Mouse (Mus musculus): Measurements from ENCODE around the gene Pld5. TPM values are rescaled to one million over a fixed set of nuclear protein-coding genes. Genes with fewer than 3 reads are reported as not detected.
"Not testable (repeated sequence)": the region's sequence is repeated elsewhere in the genome, so short reads cannot be mapped to it uniquely, and the experiment has no call there.

Gene Pld5
- total and polyA plus RNA-seq, 2 experiments, result not detected

DNA sequence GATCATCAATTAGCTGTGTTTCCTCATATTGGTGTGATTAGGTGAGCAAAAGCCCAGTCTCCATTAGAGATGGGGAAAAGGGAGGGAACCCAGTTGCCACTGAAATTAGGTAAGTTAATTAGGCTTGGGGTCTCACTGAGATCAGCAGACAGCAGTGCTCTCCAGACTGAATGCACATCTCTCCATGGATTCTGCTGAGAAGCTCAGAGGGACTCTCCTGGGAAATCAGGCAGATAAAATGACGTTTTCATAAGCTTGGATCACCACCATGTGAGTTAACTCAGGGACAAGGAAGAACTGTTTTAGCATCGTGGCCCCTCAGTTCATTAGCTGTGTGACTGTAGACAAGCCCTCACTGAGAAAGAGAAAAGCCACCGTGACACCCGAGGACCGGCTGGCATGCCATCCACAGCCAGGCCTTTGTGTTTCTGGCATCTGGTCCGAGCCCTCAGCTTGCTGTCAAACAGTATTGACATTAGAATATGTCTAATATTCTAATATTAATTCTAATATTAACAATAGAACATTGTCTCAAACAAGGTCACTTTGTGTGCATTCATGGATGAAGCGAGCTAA lies 277.9 kb downstream of the Pld5 start:
- H3K79me2 ChIP-seq (ENCODE audit: control insufficient read depth, insufficient read depth, low read length), result no peaks in the 10 kb centered on the region
- DNase-seq (ENCODE audit: extremely low read depth, low read depth, low spot score), result no peak
- H3K27ac ChIP-seq (replicated peaks; ENCODE audit: insufficient read depth, low read depth, low read length), result no peak overlapping the region
- no peaks in the 10 kb centered on the region for H3K27me3 ChIP-seq (ENCODE audit: control insufficient read depth, insufficient read depth, low read length)
- 76% methylated on average over 7 of the region's 7 CpGs for WGBS
- no peak overlapping the region for H3K9ac ChIP-seq (ENCODE audit: low read depth, low read length)
- no peaks in the 10 kb centered on the region for H3K36me3 ChIP-seq (ENCODE audit: control insufficient read depth, insufficient read depth, low read length)
- H3K4me3 ChIP-seq (ENCODE audit: insufficient read depth, low read depth, low read length), result no peak overlapping the region
- no peaks in the 10 kb centered on the region for H3K4me1 ChIP-seq (ENCODE audit: control insufficient read depth, insufficient read depth, low read length)
- TF ChIP-seq POLR2A (IDR thresholded peaks at IDR 0.05; ENCODE audit: extremely low read depth, insufficient read depth, low read length) (no peak), CTCF (IDR thresholded peaks at IDR 0.05; ENCODE audit: low read depth, low read length) (no peak)

DNA sequence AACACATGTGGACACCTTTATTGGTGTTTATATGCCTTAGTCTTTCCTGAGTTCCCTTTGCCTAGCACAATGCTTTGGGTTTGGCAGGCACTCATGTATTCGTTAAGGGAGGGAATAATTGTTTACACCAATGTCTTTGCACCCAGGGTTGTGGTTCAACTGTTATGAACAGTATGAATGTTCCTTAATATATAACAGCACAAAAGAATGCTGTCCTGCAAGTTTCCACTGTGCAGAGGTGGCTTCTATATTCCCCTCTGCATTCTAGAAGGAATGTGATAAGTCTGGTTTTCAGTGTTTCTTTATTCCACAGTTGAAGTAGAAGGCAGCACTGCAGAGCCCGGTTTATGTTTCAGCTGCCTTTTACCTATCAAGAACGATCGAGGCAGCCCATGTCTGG lies 286.2 kb downstream of the Pld5 start:
- Histone ChIP-seq H3K36me3 (ENCODE audit: control insufficient read depth, insufficient read depth, low read length) (no peaks in the 10 kb centered on the region), H3K4me3 (ENCODE audit: insufficient read depth, low read depth, low read length) (no peak overlapping the region), H3K27ac (replicated peaks; ENCODE audit: insufficient read depth, low read depth, low read length) (no peak overlapping the region), H3K4me1 (ENCODE audit: control insufficient read depth, insufficient read depth, low read length) (no peaks in the 10 kb centered on the region), H3K79me2 (ENCODE audit: control insufficient read depth, insufficient read depth, low read length) (no peaks in the 10 kb centered on the region), H3K9ac (ENCODE audit: low read depth, low read length) (no peak overlapping the region), H3K27me3 (ENCODE audit: control insufficient read depth, insufficient read depth, low read length) (no peaks in the 10 kb centered on the region)
- no peak for DNase-seq (ENCODE audit: extremely low read depth, low read depth, low spot score)
- 84% methylated on average over 4 of the region's 4 CpGs for WGBS
- TF ChIP-seq POLR2A (IDR thresholded peaks at IDR 0.05; ENCODE audit: extremely low read depth, insufficient read depth, low read length) (no peak), CTCF (IDR thresholded peaks at IDR 0.05; ENCODE audit: low read depth, low read length) (no peak)

DNA sequence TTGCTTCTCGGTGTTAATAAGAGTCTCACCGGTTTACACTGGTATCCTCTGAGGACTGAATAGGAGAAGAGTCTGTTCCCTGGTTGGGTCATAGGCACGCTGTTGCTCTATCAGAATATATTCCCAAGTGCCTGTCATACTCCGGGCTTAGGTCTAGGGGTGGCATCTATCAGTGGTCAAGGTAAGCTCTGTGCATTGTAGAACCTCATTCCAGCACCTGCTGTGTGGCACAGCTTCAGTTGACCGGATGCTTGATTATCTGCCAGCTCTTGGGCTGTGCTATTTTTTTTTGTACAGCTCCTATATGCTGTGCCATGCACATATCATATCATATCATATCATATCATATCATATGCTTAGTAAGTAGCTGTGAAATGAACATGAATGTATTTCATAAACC lies 286.7 kb downstream of the Pld5 start:
- H3K4me3 ChIP-seq (ENCODE audit: insufficient read depth, low read depth, low read length), result no peak overlapping the region
- no peak overlapping the region for H3K9ac ChIP-seq (ENCODE audit: low read depth, low read length)
- no peaks in the 10 kb centered on the region for H3K79me2 ChIP-seq (ENCODE audit: control insufficient read depth, insufficient read depth, low read length)
- H3K27ac ChIP-seq (replicated peaks; ENCODE audit: insufficient read depth, low read depth, low read length), result no peak overlapping the region
- WGBS, result 88% methylated on average over 5 of the region's 5 CpGs
- TF ChIP-seq CTCF (IDR thresholded peaks at IDR 0.05; ENCODE audit: low read depth, low read length) (no peak), POLR2A (IDR thresholded peaks at IDR 0.05; ENCODE audit: extremely low read depth, insufficient read depth, low read length) (no peak)
- H3K27me3 ChIP-seq (ENCODE audit: control insufficient read depth, insufficient read depth, low read length), result no peaks in the 10 kb centered on the region
- H3K4me1 ChIP-seq (ENCODE audit: control insufficient read depth, insufficient read depth, low read length), result no peaks in the 10 kb centered on the region
- no peak for DNase-seq (ENCODE audit: extremely low read depth, low read depth, low spot score)
- no peaks in the 10 kb centered on the region for H3K36me3 ChIP-seq (ENCODE audit: control insufficient read depth, insufficient read depth, low read length)

DNA sequence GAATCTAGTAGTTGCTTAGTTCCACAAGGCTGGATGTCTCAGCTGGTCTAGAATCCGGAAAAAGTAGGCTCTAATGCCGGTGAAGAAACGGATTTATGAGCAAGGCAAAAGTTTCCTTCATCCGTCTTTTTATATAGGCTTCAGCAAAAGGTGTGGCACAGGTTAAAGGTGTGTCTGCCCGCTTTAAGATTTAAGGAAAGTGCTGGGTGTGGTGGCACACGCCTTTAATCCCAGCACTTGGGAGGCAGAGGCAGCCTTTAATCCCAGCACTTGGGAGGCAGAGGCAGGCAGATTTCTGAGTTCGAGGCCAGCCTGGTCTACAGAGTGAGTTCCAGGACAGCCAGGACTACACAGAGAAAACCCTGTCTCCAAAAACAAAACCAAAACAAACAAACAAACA lies 296.1 kb downstream of the Pld5 start, which contains the start of gene Rbm8a2:
Gene Rbm8a2, minus strand, starts transcription at position 101 of the 400 bp plus-strand sequence.
- H3K27me3 ChIP-seq (ENCODE audit: control insufficient read depth, insufficient read depth, low read length); H3K36me3 ChIP-seq (ENCODE audit: control insufficient read depth, insufficient read depth, low read length); H3K79me2 ChIP-seq (ENCODE audit: control insufficient read depth, insufficient read depth, low read length); H3K4me1 ChIP-seq (ENCODE audit: control insufficient read depth, insufficient read depth, low read length); H3K4me3 ChIP-seq (ENCODE audit: insufficient read depth, low read depth, low read length); DNase-seq (ENCODE audit: extremely low read depth, low read depth, low spot score); H3K27ac ChIP-seq (replicated peaks; ENCODE audit: insufficient read depth, low read depth, low read length); H3K9ac ChIP-seq (ENCODE audit: low read depth, low read length): not testable (repeated sequence)
- WGBS, result 87% methylated on average over 7 of the region's 7 CpGs

DNA sequence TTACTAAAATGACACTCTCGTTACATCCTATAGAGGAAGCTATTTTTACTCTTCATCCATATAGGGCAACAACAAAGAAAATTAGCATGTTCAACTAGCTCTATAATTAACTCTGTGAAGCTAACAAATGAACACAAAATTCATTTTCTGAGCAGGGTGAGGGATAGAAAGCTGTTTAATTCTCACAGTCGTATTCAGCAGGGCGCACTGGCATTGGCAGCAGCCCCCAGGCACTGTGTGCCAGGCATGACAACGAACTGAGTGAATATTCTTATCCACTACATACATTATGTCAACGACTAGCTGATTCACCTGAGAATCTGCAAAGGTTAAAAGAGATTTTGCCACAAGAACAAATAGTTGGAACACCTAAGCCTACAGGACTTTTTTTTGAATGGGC lies 304.4 kb downstream of the Pld5 start:
- no peak overlapping the region for H3K9ac ChIP-seq (ENCODE audit: low read depth, low read length)
- H3K4me3 ChIP-seq (ENCODE audit: insufficient read depth, low read depth, low read length), result no peak overlapping the region
- no peaks in the 10 kb centered on the region for H3K36me3 ChIP-seq (ENCODE audit: control insufficient read depth, insufficient read depth, low read length)
- WGBS, result 83% methylated on average over 5 of the region's 5 CpGs
- DNase-seq (ENCODE audit: extremely low read depth, low read depth, low spot score), result no peak
- H3K27ac ChIP-seq (replicated peaks; ENCODE audit: insufficient read depth, low read depth, low read length), result no peak overlapping the region
- H3K79me2 ChIP-seq (ENCODE audit: control insufficient read depth, insufficient read depth, low read length), result no peaks in the 10 kb centered on the region
- no peaks in the 10 kb centered on the region for H3K4me1 ChIP-seq (ENCODE audit: control insufficient read depth, insufficient read depth, low read length)
- TF ChIP-seq POLR2A (IDR thresholded peaks at IDR 0.05; ENCODE audit: extremely low read depth, insufficient read depth, low read length), result no peak
- TF ChIP-seq CTCF (IDR thresholded peaks at IDR 0.05; ENCODE audit: low read depth, low read length), result no peak
- no peaks in the 10 kb centered on the region for H3K27me3 ChIP-seq (ENCODE audit: control insufficient read depth, insufficient read depth, low read length)

DNA sequence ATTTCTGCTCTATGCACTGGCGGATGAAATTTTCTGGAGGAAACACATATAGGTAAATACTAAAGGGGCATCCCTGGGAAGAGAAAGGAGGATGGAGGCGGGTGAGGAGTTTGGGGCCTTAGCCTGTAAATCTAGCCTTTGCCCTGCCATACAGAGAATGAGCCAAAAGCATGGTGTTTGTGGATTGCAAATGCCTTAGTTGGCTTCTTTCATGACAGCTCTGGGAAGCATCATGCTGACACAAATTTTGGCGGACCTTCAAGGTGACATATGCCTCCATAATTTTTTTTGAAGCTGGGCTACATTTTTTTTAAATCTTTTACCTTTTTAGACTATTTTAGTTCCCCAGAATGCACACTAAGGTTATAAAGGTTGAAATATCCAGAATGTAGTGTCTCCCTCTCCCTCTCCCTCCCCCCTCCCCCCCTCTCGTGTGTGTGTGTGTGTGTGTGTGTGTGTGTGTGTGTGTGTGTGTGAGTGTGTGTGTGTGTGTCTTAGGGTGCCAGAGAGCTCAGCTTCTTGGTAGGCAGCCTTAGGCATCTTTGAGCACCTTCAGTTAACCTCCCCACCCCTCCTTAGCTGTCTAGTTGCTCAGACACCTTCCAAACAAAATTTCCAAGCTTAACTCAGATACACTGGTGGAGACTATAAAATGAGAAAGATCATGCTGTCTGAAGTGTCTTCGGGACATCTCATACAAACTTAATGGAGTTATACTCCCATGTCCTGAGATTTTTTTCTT lies 307.9 kb downstream of the Pld5 start:
- H3K79me2 ChIP-seq (ENCODE audit: control insufficient read depth, insufficient read depth, low read length), result no peaks in the 10 kb centered on the region
- H3K27me3 ChIP-seq (ENCODE audit: control insufficient read depth, insufficient read depth, low read length), result no peaks in the 10 kb centered on the region
- H3K9ac ChIP-seq (ENCODE audit: low read depth, low read length), result no peak overlapping the region
- H3K4me3 ChIP-seq (ENCODE audit: insufficient read depth, low read depth, low read length), result no peak overlapping the region
- H3K27ac ChIP-seq (replicated peaks; ENCODE audit: insufficient read depth, low read depth, low read length), result no peak overlapping the region
- DNase-seq (ENCODE audit: extremely low read depth, low read depth, low spot score), result no peak
- 87% methylated on average over 5 of the region's 5 CpGs for WGBS
- no peaks in the 10 kb centered on the region for H3K36me3 ChIP-seq (ENCODE audit: control insufficient read depth, insufficient read depth, low read length)
- TF ChIP-seq CTCF (IDR thresholded peaks at IDR 0.05; ENCODE audit: low read depth, low read length) (no peak), POLR2A (IDR thresholded peaks at IDR 0.05; ENCODE audit: extremely low read depth, insufficient read depth, low read length) (no peak)
- H3K4me1 ChIP-seq (ENCODE audit: control insufficient read depth, insufficient read depth, low read length), result no peaks in the 10 kb centered on the region

Measured in liver, adult 2 months (tissue).